Mouse (Mus musculus) bone marrow, adult 2 months (tissue): ENCODE results near the gene Olfr1359. TPM values are rescaled to one million over a fixed set of nuclear protein-coding genes. Genes with fewer than 3 reads are reported as not detected.

Experiments used
- H3K27ac ChIP-seq: fragments of 200-500 bp; 2 replicates; pipeline ENCODE4 v1.5.1; 2012; ENCODE audit warnings: low read depth, mild to moderate bottlenecking, control low read depth, inconsistent platforms, low read length; ENCODE audit not compliant: control insufficient read depth, poor library complexity, insufficient read depth
- H3K4me1 ChIP-seq: fragments of 200-500 bp; 2 replicates; pipeline ENCODE4 v1.6.1; 2011; ENCODE audit warnings: low read length; ENCODE audit not compliant: control insufficient read depth, insufficient read depth
- H3K4me3 ChIP-seq: fragments of 200-500 bp; replicated peaks from 2 replicates; pipeline ENCODE3; 2011; ENCODE audit warnings: mild to moderate bottlenecking, low read depth, low read length, control low read depth; ENCODE audit not compliant: control insufficient read depth
- CTCF ChIP-seq: fragments of 200-500 bp; IDR thresholded peaks from 2 replicates; pipeline ENCODE4 v1.5.1; 2011; ENCODE audit warnings: low read length, control low read depth; ENCODE audit not compliant: control insufficient read depth, insufficient read depth
- POLR2A ChIP-seq: fragments of 200-500 bp; IDR thresholded peaks from 2 replicates; pipeline ENCODE4 v1.6.1; 2011; ENCODE audit warnings: low read depth, mild to moderate bottlenecking, control low read depth, low read length, borderline replicate concordance; ENCODE audit not compliant: control insufficient read depth
- WGBS: fragments of 180-500 bp; shearing (Covaris S2); methylation state at CpG from one replicate; pipeline ENCODE4 v1.1.7; 2018; 5-methylcytosine and 5-hydroxymethylcytosine counted together
- polyA plus RNA-seq: library from polyadenylated mRNA; stranded (reverse); fragments of >200 nt; gene quantifications from 2 replicates; pipeline ENCODE4 v1.2.4, GENCODE M21; 2011; ENCODE audit warnings: low replicate concordance; ENCODE audit not compliant: missing spikeins, insufficient read depth, insufficient read length

Gene Olfr1359
- polyA plus RNA-seq: not detected in 2 replicates

- no peak within 1 kb of the TSS for H3K27ac ChIP-seq
- TF ChIP-seq POLR2A: no peak
- no peak for TF ChIP-seq CTCF
Observed at GRCm38 (mm10) chr13:21697811-21698210, at the start of gene Olfr1359. Gene Olfr1359 (plus strand): TSS chr13:21698111.

GRCm38 (mm10) chr13:21663286-21663685, 34.6 kb upstream of the Olfr1359 start, which contains the start of gene Olfr1361:
Gene Olfr1361 (minus strand): TSS chr13:21663386.
- H3K4me3 ChIP-seq: no peak within 1 kb of the TSS
- 79% methylated on average over 2 of the region's 2 CpGs for WGBS
- TF ChIP-seq CTCF: no peak
- TF ChIP-seq POLR2A: no peak

More at GRCm38 (mm10) chr13:21697811-21698210, at the start of gene Olfr1359:
- Histone ChIP-seq H3K4me1 (no peaks in the 10 kb centered on the region), H3K4me3 (no peak within 1 kb of the TSS)

GRCm38 (mm10) chr13:21677305-21677704, 20.6 kb upstream of the Olfr1359 start, which contains the start of gene Olfr1360:
Gene Olfr1360 (minus strand): TSS chr13:21677405.
- TF ChIP-seq CTCF (no peak), POLR2A (no peak)
- H3K27ac ChIP-seq: no peak within 1 kb of the TSS
- 79% methylated on average over 2 of the region's 2 CpGs for WGBS
- no peaks in the 10 kb centered on the region for H3K4me1 ChIP-seq
- H3K4me3 ChIP-seq: no peak within 1 kb of the TSS

More at GRCm38 (mm10) chr13:21663286-21663685, 34.6 kb upstream of the Olfr1359 start, which contains the start of gene Olfr1361:
- H3K27ac ChIP-seq: no peak within 1 kb of the TSS
- H3K4me1 ChIP-seq: no peaks in the 10 kb centered on the region

GRCm38 (mm10) chr13:21706669-21707068, 8.8 kb downstream of the Olfr1359 start:
- Histone ChIP-seq H3K4me3 (no peak overlapping the region), H3K4me1 (no peaks in the 10 kb centered on the region; the same call in 1 of the 2 replicates), H3K27ac (no peak overlapping the region)
- WGBS: 65% methylated on average over 4 of the region's 4 CpGs
- TF ChIP-seq CTCF (no peak), POLR2A (no peak)

- Histone ChIP-seq H3K4me1 (no peaks in the 10 kb centered on the region; the same call in 1 of the 2 replicates), H3K27ac (peak overlapping the region; percentile 16), H3K4me3 (peak overlapping the region; percentile 87)
- TF ChIP-seq CTCF (peak; percentile 89), POLR2A (no peak)
- under 1% methylated on average over 32 of the region's 32 CpGs for WGBS
Observed at GRCm38 (mm10) chr13:21710031-21710711, 12.3 kb downstream of the Olfr1359 start.

- no peaks in the 10 kb centered on the region; the same call in 1 of the 2 replicates for H3K4me1 ChIP-seq
- H3K27ac ChIP-seq: no peak overlapping the region
- 5% methylated on average over 22 of the region's 22 CpGs for WGBS
- TF ChIP-seq CTCF: no peak
- no peak for TF ChIP-seq POLR2A
- H3K4me3 ChIP-seq: peak overlapping the region; percentile 39
Observed at GRCm38 (mm10) chr13:21710821-21711525, 13.1 kb downstream of the Olfr1359 start.

GRCm38 (mm10) chr13:21711698-21712097, 13.8 kb downstream of the Olfr1359 start:
- H3K4me3 ChIP-seq: no peak overlapping the region
- WGBS: 34% methylated on average over 4 of the region's 4 CpGs
- H3K27ac ChIP-seq: no peak overlapping the region
- no peaks in the 10 kb centered on the region; the same call in 1 of the 2 replicates for H3K4me1 ChIP-seq
- TF ChIP-seq CTCF (no peak), POLR2A (no peak)

- peak overlapping the region; percentile 99 for H3K27ac ChIP-seq
- no peak overlapping the region for H3K4me3 ChIP-seq
Observed at GRCm38 (mm10) chr13:21714725-21715124, 16.8 kb downstream of the Olfr1359 start.

More at GRCm38 (mm10) chr13:21714725-21715124, 16.8 kb downstream of the Olfr1359 start:
- TF ChIP-seq CTCF: peak; percentile 45
- TF ChIP-seq POLR2A: no peak
- WGBS: under 1% methylated on average over 7 of the region's 7 CpGs
- no peaks in the 10 kb centered on the region; the same call in 1 of the 2 replicates for H3K4me1 ChIP-seq
